Mouse (Mus musculus) stomach, embryonic 16.5 days (tissue): ENCODE data around the gene Gpc6. TPM values are rescaled to one million over a fixed set of nuclear protein-coding genes. Genes with fewer than 3 reads are reported as not detected.

Source experiments
- ATAC-seq: fragments of 200-750 bp; cut with Nextera tagmentation; 2 replicates; pipeline ENCODE4 v1.8.0; 2017; ENCODE audit warnings: moderate number of reproducible peaks, moderate TSS enrichment; ENCODE audit not compliant: insufficient read depth, low FRiP score
- H3K27ac ChIP-seq: fragments of 300-500 bp; sonication (generic); 2 replicates; pipeline ENCODE4 v1.5.1; 2014; ENCODE audit warnings: low read length
- H3K27me3 ChIP-seq: fragments of 300-500 bp; sonication (generic); 2 replicates; pipeline ENCODE4 v1.6.1; 2014; ENCODE audit warnings: low read length, control low read depth, mixed read lengths; ENCODE audit not compliant: control insufficient read depth, insufficient read depth
- H3K36me3 ChIP-seq: fragments of 300-500 bp; sonication (generic); 2 replicates; pipeline ENCODE4 v1.6.1; 2014; ENCODE audit warnings: low read length; ENCODE audit not compliant: control insufficient read depth, insufficient read depth
- H3K4me1 ChIP-seq: fragments of 300-500 bp; sonication (generic); 2 replicates; pipeline ENCODE4 v1.6.1; 2014; ENCODE audit warnings: low read length, control low read depth, mixed read lengths; ENCODE audit not compliant: control insufficient read depth, insufficient read depth
- H3K4me2 ChIP-seq: fragments of 300-500 bp; sonication (generic); 2 replicates; pipeline ENCODE4 v1.6.1; 2014; ENCODE audit warnings: low read depth, low read length, mixed read lengths
- H3K4me3 ChIP-seq: fragments of 300-500 bp; sonication (generic); replicated peaks from 2 replicates; pipeline ENCODE4 v1.5.1; 2014; ENCODE audit warnings: mild to moderate bottlenecking, low read length
- H3K9ac ChIP-seq: fragments of 300-500 bp; sonication (generic); 2 replicates; pipeline ENCODE4 v1.6.1; 2014; ENCODE audit warnings: low read length
- H3K9me3 ChIP-seq: fragments of 300-500 bp; sonication (generic); replicated peaks from 2 replicates; pipeline ENCODE4 v1.6.1; 2016; ENCODE audit warnings: low read length, control low read depth; ENCODE audit not compliant: control insufficient read depth
- WGBS: fragments of 180-500 bp; shearing (Covaris S2); extraction: QIAGEN DNeasy Blood & Tissue Kit; methylation state at CpG from one replicate; pipeline ENCODE4 v1.1.7; 2014; 5-methylcytosine and 5-hydroxymethylcytosine counted together
- polyA plus RNA-seq: library from polyadenylated mRNA; unstranded; fragments of >200 nt; fragmentation: Nextera tagmentation; extraction: Ambion mirVana; gene quantifications from 2 replicates; pipeline ENCODE4 v1.2.1, GENCODE M21; 2015

Gene Gpc6
- polyA plus RNA-seq, 1 experiment from 2014 or later = 46.7 TPM

GRCm38 (mm10) chr14:117643069-117643468 is 718.0 kb downstream of the Gpc6 start:
- Histone ChIP-seq H3K36me3 (no peaks in the 10 kb centered on the region), H3K4me1 (no peaks in the 10 kb centered on the region), H3K4me2 (no peak overlapping the region), H3K4me3 (no peak overlapping the region), H3K27me3 (no peaks in the 10 kb centered on the region), H3K27ac (no peak overlapping the region), H3K9ac (no peak overlapping the region), H3K9me3 (no peaks in the 10 kb centered on the region)
- ATAC-seq = no peak
- 73% methylated on average over 1 of the region's 1 CpGs for WGBS

- ATAC-seq = peak; percentile 44; the same call in 1 of the 2 replicates
- Histone ChIP-seq H3K36me3 (no peaks in the 10 kb centered on the region), H3K9me3 (no peaks in the 10 kb centered on the region), H3K27ac (no peak overlapping the region), H3K4me1 (peaks cover 2% of the 10 kb centered on the region; the same call in 1 of the 2 replicates), H3K27me3 (no peaks in the 10 kb centered on the region), H3K4me3 (no peak overlapping the region), H3K9ac (no peak overlapping the region), H3K4me2 (no peak overlapping the region)
- WGBS = 47% methylated on average over 9 of the region's 9 CpGs
These were observed 723.3 kb downstream of the Gpc6 start for GRCm38 (mm10) chr14:117648199-117648960.

- no peak overlapping the region for H3K4me3 ChIP-seq
- no peaks in the 10 kb centered on the region for H3K27me3 ChIP-seq
- no peak for ATAC-seq
- H3K4me1 ChIP-seq = peaks cover 2% of the 10 kb centered on the region; the same call in 1 of the 2 replicates
- H3K9me3 ChIP-seq = no peaks in the 10 kb centered on the region
- no peak overlapping the region for H3K4me2 ChIP-seq
- no peaks in the 10 kb centered on the region for H3K36me3 ChIP-seq
- H3K27ac ChIP-seq = no peak overlapping the region
- 88% methylated on average over 4 of the region's 4 CpGs for WGBS
- H3K9ac ChIP-seq = no peak overlapping the region
These were observed 725.0 kb downstream of the Gpc6 start for GRCm38 (mm10) chr14:117650141-117650540.

GRCm38 (mm10) chr14:117651271-117651670 is 726.2 kb downstream of the Gpc6 start:
- H3K9me3 ChIP-seq = no peaks in the 10 kb centered on the region
- H3K27me3 ChIP-seq = no peaks in the 10 kb centered on the region
- 24% methylated on average over 4 of the region's 4 CpGs for WGBS
- H3K4me1 ChIP-seq = peaks cover 2% of the 10 kb centered on the region; the same call in 1 of the 2 replicates
- no peak overlapping the region for H3K4me3 ChIP-seq
- H3K27ac ChIP-seq = no peak overlapping the region
- H3K36me3 ChIP-seq = no peaks in the 10 kb centered on the region
- H3K9ac ChIP-seq = no peak overlapping the region
- peak; percentile 71; the same call in 1 of the 2 replicates for ATAC-seq
- H3K4me2 ChIP-seq = no peak overlapping the region

GRCm38 (mm10) chr14:117651938-117652337 is 726.8 kb downstream of the Gpc6 start:
- Histone ChIP-seq H3K4me1 (peaks cover 2% of the 10 kb centered on the region; the same call in 1 of the 2 replicates), H3K27ac (no peak overlapping the region), H3K4me3 (no peak overlapping the region), H3K9me3 (no peaks in the 10 kb centered on the region), H3K4me2 (no peak overlapping the region), H3K36me3 (no peaks in the 10 kb centered on the region), H3K27me3 (no peaks in the 10 kb centered on the region), H3K9ac (no peak overlapping the region)
- 76% methylated on average over 2 of the region's 2 CpGs for WGBS
- no peak for ATAC-seq

GRCm38 (mm10) chr14:117655382-117655781 is 730.3 kb downstream of the Gpc6 start:
- Histone ChIP-seq H3K4me3 (no peak overlapping the region), H3K9ac (no peak overlapping the region), H3K27me3 (no peaks in the 10 kb centered on the region), H3K9me3 (no peaks in the 10 kb centered on the region), H3K27ac (no peak overlapping the region), H3K4me2 (no peak overlapping the region), H3K36me3 (no peaks in the 10 kb centered on the region), H3K4me1 (peaks cover 2% of the 10 kb centered on the region; the same call in 1 of the 2 replicates)
- WGBS = 88% methylated on average over 6 of the region's 6 CpGs
- no peak for ATAC-seq

GRCm38 (mm10) chr14:117659198-117659761 is 734.2 kb downstream of the Gpc6 start:
- Histone ChIP-seq H3K4me3 (no peak overlapping the region), H3K27ac (no peak overlapping the region), H3K4me2 (no peak overlapping the region), H3K9ac (no peak overlapping the region), H3K27me3 (no peaks in the 10 kb centered on the region), H3K9me3 (no peaks in the 10 kb centered on the region), H3K36me3 (no peaks in the 10 kb centered on the region), H3K4me1 (no peaks in the 10 kb centered on the region)
- 73% methylated on average over 8 of the region's 8 CpGs for WGBS
- no peak for ATAC-seq

- no peak overlapping the region for H3K9ac ChIP-seq
- no peaks in the 10 kb centered on the region for H3K4me1 ChIP-seq
- H3K27me3 ChIP-seq = no peaks in the 10 kb centered on the region
- no peak overlapping the region for H3K4me3 ChIP-seq
- 75% methylated on average over 4 of the region's 4 CpGs for WGBS
- no peak overlapping the region for H3K27ac ChIP-seq
- H3K9me3 ChIP-seq = no peaks in the 10 kb centered on the region
- H3K36me3 ChIP-seq = no peaks in the 10 kb centered on the region
- no peak for ATAC-seq
- H3K4me2 ChIP-seq = no peak overlapping the region
These were observed 737.1 kb downstream of the Gpc6 start for GRCm38 (mm10) chr14:117662261-117662660.

- Histone ChIP-seq H3K36me3 (no peaks in the 10 kb centered on the region), H3K27ac (no peak overlapping the region), H3K4me3 (no peak overlapping the region), H3K9me3 (no peaks in the 10 kb centered on the region), H3K4me2 (no peak overlapping the region), H3K27me3 (no peaks in the 10 kb centered on the region), H3K4me1 (no peaks in the 10 kb centered on the region), H3K9ac (no peak overlapping the region)
- ATAC-seq = no peak
- 61% methylated on average over 4 of the region's 4 CpGs for WGBS
These were observed 739.7 kb downstream of the Gpc6 start for GRCm38 (mm10) chr14:117664796-117665195.
